Mouse (Mus musculus) forebrain, postnatal 0 days (tissue): Measurements from ENCODE around the gene Cln6. TPM values are rescaled to one million over a fixed set of nuclear protein-coding genes. Genes with fewer than 3 reads are reported as not detected.

Experiments
- ATAC-seq: fragments of 200-750 bp; cut with Nextera tagmentation; 2 replicates; pipeline ENCODE4 v1.8.0; 2017; ENCODE audit warnings: mild to moderate bottlenecking, moderate library complexity
- DNase-seq: peaks from one replicate; pipeline ENCODE4 v3.0.0-alpha.2; 2015
- H3K27ac ChIP-seq: fragments of 300-500 bp; sonication (generic); 2 replicates; pipeline ENCODE4 v1.5.1; 2014; ENCODE audit warnings: low read depth, mild to moderate bottlenecking, antibody characterized with exemption, low read length, moderate library complexity, mixed read lengths
- H3K27me3 ChIP-seq: fragments of 300-500 bp; sonication (generic); 2 replicates; pipeline ENCODE4 v1.6.1; 2014; ENCODE audit warnings: mild to moderate bottlenecking, low read length, mixed read lengths; ENCODE audit not compliant: insufficient read depth
- H3K36me3 ChIP-seq: fragments of 300-500 bp; sonication (generic); 2 replicates; pipeline ENCODE4 v1.6.1; 2014; ENCODE audit warnings: mild to moderate bottlenecking, moderate library complexity; ENCODE audit not compliant: insufficient read depth
- H3K4me1 ChIP-seq: fragments of 300-500 bp; sonication (generic); 2 replicates; pipeline ENCODE4 v1.6.1; 2014; ENCODE audit warnings: antibody characterized with exemption; ENCODE audit not compliant: insufficient read depth
- H3K4me2 ChIP-seq: fragments of 300-500 bp; sonication (generic); 2 replicates; pipeline ENCODE4 v1.6.1; 2014; ENCODE audit warnings: low read depth, mild to moderate bottlenecking, moderate library complexity
- H3K4me3 ChIP-seq: fragments of 300-500 bp; sonication (generic); 2 replicates; pipeline ENCODE4 v1.5.1; 2014; ENCODE audit warnings: low read depth, low read length, mixed read lengths
- H3K9ac ChIP-seq: fragments of 300-500 bp; sonication (generic); 2 replicates; pipeline ENCODE4 v1.6.1; 2014; ENCODE audit warnings: mild to moderate bottlenecking
- H3K9me3 ChIP-seq: fragments of 300-500 bp; sonication (generic); 2 replicates; pipeline ENCODE4 v1.6.1; 2016; ENCODE audit warnings: low read length
- CTCF ChIP-seq: sonication (generic); IDR thresholded peaks from 2 replicates; pipeline ENCODE4 v1.5.1; 2016; ENCODE audit warnings: antibody characterized with exemption, control low read depth, low read depth
- WGBS: fragments of 180-500 bp; shearing (Covaris S2); extraction: QIAGEN DNeasy Blood & Tissue Kit; methylation state at CpG from one replicate; pipeline ENCODE4 v1.1.7; 2014; 5-methylcytosine and 5-hydroxymethylcytosine counted together
- polyA plus RNA-seq: library from polyadenylated mRNA; unstranded; fragments of >200 nt; fragmentation: Nextera tagmentation; extraction: Ambion mirVana; gene quantifications from 2 replicates; pipeline ENCODE4 v1.2.1, GENCODE M21; 2015
- total RNA-seq: library from RNA; depleted of rRNA; stranded (reverse); fragments of >200 nt; gene quantifications from 2 replicates; pipeline ENCODE4 v1.2.3, GENCODE M21; 2014

Gene Cln6
- total and polyA plus RNA-seq, 2 experiments from 2014 or later: 6.8 to 9.2 TPM

GRCm38 (mm10) chr9:62820829-62821228, 17.8 kb upstream of the Cln6 start:
- no peaks in the 10 kb centered on the region for H3K4me1 ChIP-seq
- H3K4me2 ChIP-seq: no peak overlapping the region
- H3K4me3 ChIP-seq: no peak overlapping the region
- ATAC-seq (no peak), DNase-seq (no peak)
- WGBS: 90% methylated on average over 6 of the region's 6 CpGs
- H3K36me3 ChIP-seq: no peaks in the 10 kb centered on the region
- no peaks in the 10 kb centered on the region for H3K9me3 ChIP-seq
- no peak overlapping the region for H3K9ac ChIP-seq
- H3K27me3 ChIP-seq: no peaks in the 10 kb centered on the region
- no peak overlapping the region for H3K27ac ChIP-seq
- no peak for TF ChIP-seq CTCF

- H3K4me1 ChIP-seq: no peaks in the 10 kb centered on the region
- 94% methylated on average over 7 of the region's 7 CpGs for WGBS
- no peak overlapping the region for H3K27ac ChIP-seq
- no peak for ATAC-seq
- H3K4me2 ChIP-seq: no peak overlapping the region
- H3K4me3 ChIP-seq: no peak overlapping the region
- no peaks in the 10 kb centered on the region for H3K27me3 ChIP-seq
- no peak for TF ChIP-seq CTCF
- H3K36me3 ChIP-seq: no peaks in the 10 kb centered on the region
- no peak overlapping the region for H3K9ac ChIP-seq
- DNase-seq: no peak
- no peaks in the 10 kb centered on the region for H3K9me3 ChIP-seq
Measured at GRCm38 (mm10) chr9:62821811-62822210, 16.8 kb upstream of the Cln6 start.

- ATAC-seq (no peak), DNase-seq (no peak)
- Histone ChIP-seq H3K36me3 (no peaks in the 10 kb centered on the region), H3K9me3 (no peaks in the 10 kb centered on the region), H3K4me2 (no peak overlapping the region), H3K9ac (no peak overlapping the region), H3K4me3 (no peak overlapping the region), H3K27ac (peak overlapping the region; percentile 35; the same call in 1 of the 2 replicates), H3K27me3 (no peaks in the 10 kb centered on the region), H3K4me1 (no peaks in the 10 kb centered on the region)
- WGBS: 8% methylated on average over 9 of the region's 9 CpGs
- no peak for TF ChIP-seq CTCF
Measured at GRCm38 (mm10) chr9:62825791-62826393, 12.7 kb upstream of the Cln6 start.

- no peaks in the 10 kb centered on the region for H3K4me1 ChIP-seq
- H3K9me3 ChIP-seq: no peaks in the 10 kb centered on the region
- DNase-seq: no peak
- H3K4me2 ChIP-seq: no peak overlapping the region
- no peak overlapping the region for H3K4me3 ChIP-seq
- no peak for ATAC-seq
- TF ChIP-seq CTCF: no peak
- H3K9ac ChIP-seq: no peak overlapping the region
- H3K27me3 ChIP-seq: no peaks in the 10 kb centered on the region
- no peaks in the 10 kb centered on the region for H3K36me3 ChIP-seq
- 11% methylated on average over 7 of the region's 7 CpGs for WGBS
- no peak overlapping the region for H3K27ac ChIP-seq
Measured at GRCm38 (mm10) chr9:62826456-62826855, 12.1 kb upstream of the Cln6 start.

- DNase-seq: peak; percentile 76
- 0 out of 2 replicates have a peak, but pooled peaks have one; percentile 8 for ATAC-seq
Measured at GRCm38 (mm10) chr9:62827939-62828652, 10.5 kb upstream of the Cln6 start.

GRCm38 (mm10) chr9:62828662-62829086, 9.9 kb upstream of the Cln6 start:
- peak; percentile 95 for TF ChIP-seq CTCF
- H3K9me3 ChIP-seq: no peaks in the 10 kb centered on the region
- DNase-seq: peak; percentile 96
- peak; percentile 97 for ATAC-seq
- peak overlapping the region; percentile 6; the same call in 1 of the 2 replicates for H3K9ac ChIP-seq
- no peaks in the 10 kb centered on the region for H3K4me1 ChIP-seq
- H3K4me2 ChIP-seq: peak overlapping the region; percentile 61
- no peaks in the 10 kb centered on the region for H3K27me3 ChIP-seq
- peak overlapping the region; percentile 67 for H3K27ac ChIP-seq
- peak overlapping the region; percentile 39 for H3K4me3 ChIP-seq
- no peaks in the 10 kb centered on the region for H3K36me3 ChIP-seq
- WGBS: under 1% methylated on average over 23 of the region's 23 CpGs

More at GRCm38 (mm10) chr9:62827939-62828652, 10.5 kb upstream of the Cln6 start:
- Histone ChIP-seq H3K4me3 (peak overlapping the region; percentile 39), H3K9me3 (no peaks in the 10 kb centered on the region), H3K4me1 (no peaks in the 10 kb centered on the region), H3K4me2 (peak overlapping the region; percentile 61), H3K36me3 (no peaks in the 10 kb centered on the region), H3K27ac (peak overlapping the region; percentile 60; the same call in 1 of the 2 replicates), H3K27me3 (no peaks in the 10 kb centered on the region), H3K9ac (no peak overlapping the region; the same call in 1 of the 2 replicates)
- 5% methylated on average over 24 of the region's 24 CpGs for WGBS
- peak; percentile 65 for TF ChIP-seq CTCF

GRCm38 (mm10) chr9:62829877-62830276, 8.7 kb upstream of the Cln6 start:
- Histone ChIP-seq H3K36me3 (no peaks in the 10 kb centered on the region), H3K27me3 (no peaks in the 10 kb centered on the region), H3K4me1 (no peaks in the 10 kb centered on the region), H3K27ac (no peak overlapping the region), H3K4me2 (no peak overlapping the region), H3K9me3 (no peaks in the 10 kb centered on the region), H3K4me3 (no peak overlapping the region), H3K9ac (no peak overlapping the region)
- 83% methylated on average over 6 of the region's 6 CpGs for WGBS
- ATAC-seq: no peak
- TF ChIP-seq CTCF: no peak
- no peak for DNase-seq
